Mouse (Mus musculus) v-Abl transformed pro-B cells (cell line): ENCODE measurements around the gene Arl14.

Experiments used
- in situ Hi-C, 2 experiments: fragments of 400-800 bp; cut with MboI; formaldehyde crosslinking; loops; one replicate each; pipeline ENCODE4 v1.15.1; 2025; ENCODE audit not compliant: unreplicated experiment in 2 of 2

The Arl14 gene

GRCm38 (mm10) chr3:69208441-69209309, 13.5 kb upstream of the Arl14 start:
- in situ Hi-C loops, result no loop called here

- in situ Hi-C loops, result no loop called here
Observed at GRCm38 (mm10) chr3:69212246-69212645, 10.0 kb upstream of the Arl14 start.

DNA sequence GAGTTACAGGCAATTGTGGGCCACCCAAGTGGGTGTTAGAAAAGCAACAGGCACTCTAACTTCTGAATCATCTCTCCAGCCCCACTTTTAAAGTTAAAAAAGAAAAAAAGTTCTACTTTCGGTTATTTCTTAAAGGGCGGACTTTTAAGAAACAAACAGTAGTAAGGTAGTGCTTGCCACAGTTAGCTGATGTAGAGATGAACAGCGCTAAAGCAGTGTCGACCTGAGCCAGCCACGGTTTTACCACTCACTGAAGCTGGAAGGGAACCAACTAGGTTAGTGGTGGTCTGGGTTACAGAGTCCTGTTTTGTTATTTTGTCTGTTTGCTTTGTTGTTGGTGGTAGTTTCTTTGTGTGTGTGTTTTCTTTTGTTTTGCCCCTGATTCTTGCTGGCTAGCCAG, 8.8 kb upstream of the Arl14 start:
- in situ Hi-C loops, result no loop called here

GRCm38 (mm10) chr3:69214566-69214965, 7.7 kb upstream of the Arl14 start:
- in situ Hi-C loops, result no loop called here

DNA sequence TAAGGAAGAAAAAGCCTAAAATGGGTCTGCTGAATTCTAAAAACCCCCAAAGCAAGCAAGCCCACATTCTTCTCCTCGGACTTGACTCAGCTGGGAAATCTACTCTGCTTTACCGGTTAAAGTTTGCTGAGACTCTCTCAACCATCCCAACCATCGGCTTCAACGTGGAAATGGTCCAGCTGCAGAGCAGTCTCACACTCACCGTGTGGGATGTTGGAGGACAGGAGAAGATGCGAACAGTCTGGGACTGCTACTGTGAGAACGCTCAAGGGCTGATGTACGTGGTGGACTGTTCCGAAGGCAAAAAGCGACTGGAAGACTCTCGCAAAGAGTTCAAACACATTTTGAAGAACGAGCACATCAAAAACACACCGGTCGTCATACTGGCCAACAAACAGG, 282 bp downstream of the Arl14 start:
- in situ Hi-C loops, result no loop called here

DNA sequence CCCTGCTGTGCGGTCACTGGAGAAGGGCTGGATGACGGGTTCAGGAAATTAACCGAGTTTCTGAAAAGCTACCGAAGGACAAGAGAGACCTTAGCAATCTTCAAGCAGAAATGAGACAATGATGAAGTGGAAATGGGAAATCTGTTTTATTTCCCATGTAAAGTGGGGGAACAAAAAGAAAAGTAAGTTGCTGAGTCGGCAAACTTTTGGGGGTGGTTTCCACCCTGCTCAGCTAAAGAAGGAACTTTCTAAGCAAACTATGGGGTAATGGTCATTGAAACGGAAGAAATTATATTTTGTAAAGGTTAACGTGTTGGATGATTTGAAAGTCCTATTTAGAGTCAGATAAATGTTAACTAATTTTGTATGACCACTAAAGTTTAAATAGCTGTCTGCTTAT, 768 bp downstream of the Arl14 start:
- in situ Hi-C loops, result no loop called here

DNA sequence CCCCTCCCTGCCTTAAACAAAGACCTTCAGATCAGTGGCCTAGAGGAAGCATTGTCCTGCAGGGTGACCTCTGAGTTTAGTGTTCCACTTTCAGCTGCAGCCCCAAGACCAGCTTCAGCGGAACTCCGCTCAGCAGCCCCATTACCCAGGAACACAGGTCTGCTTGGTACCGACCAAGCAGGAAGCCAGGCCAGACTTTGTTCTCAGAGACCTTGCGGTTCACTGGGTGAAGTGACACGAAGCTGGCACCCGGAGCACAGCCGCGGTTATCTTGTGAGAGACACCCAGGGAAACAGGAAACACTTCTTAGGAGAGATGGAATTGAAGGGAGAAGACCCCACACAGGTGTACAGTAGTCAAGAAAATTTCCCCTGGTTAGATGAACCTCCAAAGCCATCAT, 1.4 kb downstream of the Arl14 start:
- in situ Hi-C loops, result no loop called here

GRCm38 (mm10) chr3:69225019-69225418, 2.8 kb downstream of the Arl14 start:
- in situ Hi-C loops, result loop anchor here in 1 of 2 experiments (25.0 kb wide), 1 partner anchor 487 kb away; the partner anchor contains the start of gene Nmd3

- in situ Hi-C loops, result loop anchor here in 1 of 2 experiments (25.0 kb wide), 1 partner anchor 486 kb away; the partner anchor contains the start of gene Nmd3
Observed at GRCm38 (mm10) chr3:69226496-69226895, 4.3 kb downstream of the Arl14 start.

GRCm38 (mm10) chr3:69228002-69228401, 5.8 kb downstream of the Arl14 start:
- in situ Hi-C loops, result loop anchor here in 1 of 2 experiments (25.0 kb wide), 1 partner anchor 484 kb away; the partner anchor contains the start of gene Nmd3

- in situ Hi-C loops, result loop anchor here in 1 of 2 experiments (25.0 kb wide), 1 partner anchor 481 kb away; the partner anchor contains the start of gene Nmd3
Observed at GRCm38 (mm10) chr3:69231522-69232138, 9.4 kb downstream of the Arl14 start.

DNA sequence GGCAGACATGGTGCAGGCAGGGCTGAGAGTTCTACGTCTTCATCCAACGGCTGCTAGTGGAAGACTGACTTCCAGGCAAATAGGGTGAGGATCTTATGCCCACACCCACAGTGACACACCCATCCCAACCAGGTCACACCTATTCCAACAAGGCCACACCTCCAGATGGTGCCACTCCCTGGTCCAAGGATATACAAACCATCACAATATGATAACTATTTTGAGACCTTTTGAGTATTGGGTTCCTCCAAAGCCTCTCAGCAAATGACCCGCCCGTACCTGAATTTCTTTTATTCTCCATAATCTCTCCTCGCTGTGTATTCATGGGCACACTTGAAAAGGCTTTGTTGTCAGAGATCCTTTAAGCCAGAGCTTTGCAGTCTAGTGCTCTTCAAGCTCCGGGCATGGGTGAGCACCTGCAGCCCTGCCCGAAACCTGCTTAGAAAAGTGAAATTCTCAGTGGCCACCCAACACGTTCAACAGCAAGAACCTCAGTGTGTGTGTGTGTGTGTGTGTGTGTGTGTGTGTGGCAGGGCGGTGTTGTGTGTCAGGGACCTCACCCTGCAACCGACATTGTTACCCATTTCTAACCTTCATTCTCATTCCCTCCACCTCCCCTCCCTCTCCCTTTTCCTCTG, 11.5 kb downstream of the Arl14 start:
- in situ Hi-C loops, result loop anchor here in 1 of 2 experiments (25.0 kb wide), 1 partner anchor 479 kb away; the partner anchor contains the start of gene Nmd3

DNA sequence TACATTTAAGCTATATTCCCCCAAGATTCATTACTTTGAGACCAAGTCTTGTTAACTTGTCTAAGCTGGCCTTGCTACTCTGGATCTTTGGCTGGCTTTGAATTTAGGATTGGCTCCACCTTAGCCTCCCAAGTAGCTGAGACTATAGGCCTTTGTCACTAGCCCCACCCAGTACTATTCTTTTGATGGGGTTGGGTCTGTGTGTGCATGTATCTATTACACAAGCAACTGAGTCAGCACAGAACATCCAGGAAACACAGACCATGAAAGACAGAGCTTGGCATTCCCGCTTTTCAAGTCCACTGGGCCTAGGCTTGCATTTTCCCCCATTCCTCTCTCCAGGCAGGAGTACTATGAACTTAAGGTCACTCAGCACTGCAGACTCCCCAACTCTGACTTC, 12.3 kb downstream of the Arl14 start:
- in situ Hi-C loops, result loop anchor here in 1 of 2 experiments (25.0 kb wide), 1 partner anchor 478 kb away; the partner anchor contains the start of gene Nmd3

GRCm38 (mm10) chr3:69235806-69236205, 13.6 kb downstream of the Arl14 start:
- in situ Hi-C loops, result loop anchor here in 1 of 2 experiments (25.0 kb wide), 1 partner anchor 476 kb away; the partner anchor contains the start of gene Nmd3

GRCm38 (mm10) chr3:69236491-69236890, 14.3 kb downstream of the Arl14 start:
- in situ Hi-C loops, result loop anchor here in 1 of 2 experiments (25.0 kb wide), 1 partner anchor 476 kb away; the partner anchor contains the start of gene Nmd3

- in situ Hi-C loops, result loop anchor here in 1 of 2 experiments (25.0 kb wide), 1 partner anchor 474 kb away; the partner anchor contains the start of gene Nmd3
Observed at GRCm38 (mm10) chr3:69238141-69238851, 16.1 kb downstream of the Arl14 start.

- in situ Hi-C loops, result loop anchor here in 1 of 2 experiments (25.0 kb wide), 1 partner anchor 473 kb away; the partner anchor contains the start of gene Nmd3
Observed at GRCm38 (mm10) chr3:69239246-69239645, 17.0 kb downstream of the Arl14 start.

DNA sequence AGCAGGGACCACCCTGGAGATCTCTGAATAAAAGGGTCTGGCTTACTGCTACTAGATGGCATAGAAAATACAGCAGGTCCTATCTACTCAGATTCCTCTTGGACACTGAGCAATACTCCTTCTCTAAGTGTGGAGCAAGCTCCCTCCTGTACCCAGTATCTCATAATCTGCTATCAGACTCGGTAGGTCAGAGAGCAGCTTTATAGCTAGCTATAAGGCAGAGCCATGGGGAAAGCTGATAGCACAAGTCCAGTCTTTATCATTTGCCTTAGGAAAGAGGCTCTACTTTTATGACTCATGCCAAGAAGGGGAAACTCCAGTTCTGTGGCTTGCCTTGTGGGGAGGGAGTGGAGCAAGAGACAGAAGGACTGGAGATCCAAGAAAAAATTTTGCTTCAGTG, 18.8 kb downstream of the Arl14 start:
- in situ Hi-C loops, result loop anchor here in 1 of 2 experiments (25.0 kb wide), 1 partner anchor 471 kb away; the partner anchor contains the start of gene Nmd3

- in situ Hi-C loops, result loop anchor here (5.0 to 25.0 kb wide), 4 partner anchors 234 to 652 kb away; no protein-coding TSS in a partner anchor
Observed at GRCm38 (mm10) chr3:69253096-69253866, 31.1 kb downstream of the Arl14 start.
